Mouse (Mus musculus): ENCODE data around the gene Gm21679.
"Not testable (repeated sequence)": the region's sequence is repeated elsewhere in the genome, so short reads cannot be mapped to it uniquely, and the experiment has no call there.

- TF ChIP-seq POLR2A (IDR thresholded peaks at IDR 0.05; ENCODE audit: insufficient read length, low read depth); E2F4 (IDR thresholded peaks at IDR 0.05; ENCODE audit: insufficient read depth); MAX (IDR thresholded peaks at IDR 0.05; ENCODE audit: low read depth); REST (IDR thresholded peaks at IDR 0.05; ENCODE audit: insufficient read depth, insufficient read length); MYOG (IDR thresholded peaks at IDR 0.05; ENCODE audit: control insufficient read depth in 1 of 3, insufficient read depth in 1 of 3, insufficient read length in 2 of 3, low read depth in 2 of 3); POLR2AphosphoS2 (IDR thresholded peaks at IDR 0.05; ENCODE audit: insufficient read length, low read depth): not testable (repeated sequence)
Observed at GRCm38 (mm10) chrY:29683270-29683669, at the start of gene Gm21679.
